Mouse (Mus musculus): Measurements from ENCODE around the gene Unkl. TPM values are rescaled to one million over a fixed set of nuclear protein-coding genes. Genes with fewer than 3 reads are reported as not detected.
"Not testable (repeated sequence)": the region's sequence is repeated elsewhere in the genome, so short reads cannot be mapped to it uniquely, and the experiment has no call there.

The Unkl gene
- total RNA-seq, 2 experiments from 2014 or later = 31.8 to 32.3 TPM

GRCm38 (mm10) chr17:25215431-25215830, 27.2 kb downstream of the Unkl start:
- intact Hi-C loops (cut with DNase I) = no loop called here

GRCm38 (mm10) chr17:25218967-25219366, 30.8 kb downstream of the Unkl start:
- DNase-seq (ENCODE audit: extremely low spot score in 1 of 2, low spot score in 2 of 2) = no peak
- intact Hi-C loops (cut with DNase I) = no loop called here

More at GRCm38 (mm10) chr17:25215431-25215830, 27.2 kb downstream of the Unkl start:
- no peak for DNase-seq (ENCODE audit: extremely low spot score in 1 of 2, low spot score in 2 of 2)

DNA sequence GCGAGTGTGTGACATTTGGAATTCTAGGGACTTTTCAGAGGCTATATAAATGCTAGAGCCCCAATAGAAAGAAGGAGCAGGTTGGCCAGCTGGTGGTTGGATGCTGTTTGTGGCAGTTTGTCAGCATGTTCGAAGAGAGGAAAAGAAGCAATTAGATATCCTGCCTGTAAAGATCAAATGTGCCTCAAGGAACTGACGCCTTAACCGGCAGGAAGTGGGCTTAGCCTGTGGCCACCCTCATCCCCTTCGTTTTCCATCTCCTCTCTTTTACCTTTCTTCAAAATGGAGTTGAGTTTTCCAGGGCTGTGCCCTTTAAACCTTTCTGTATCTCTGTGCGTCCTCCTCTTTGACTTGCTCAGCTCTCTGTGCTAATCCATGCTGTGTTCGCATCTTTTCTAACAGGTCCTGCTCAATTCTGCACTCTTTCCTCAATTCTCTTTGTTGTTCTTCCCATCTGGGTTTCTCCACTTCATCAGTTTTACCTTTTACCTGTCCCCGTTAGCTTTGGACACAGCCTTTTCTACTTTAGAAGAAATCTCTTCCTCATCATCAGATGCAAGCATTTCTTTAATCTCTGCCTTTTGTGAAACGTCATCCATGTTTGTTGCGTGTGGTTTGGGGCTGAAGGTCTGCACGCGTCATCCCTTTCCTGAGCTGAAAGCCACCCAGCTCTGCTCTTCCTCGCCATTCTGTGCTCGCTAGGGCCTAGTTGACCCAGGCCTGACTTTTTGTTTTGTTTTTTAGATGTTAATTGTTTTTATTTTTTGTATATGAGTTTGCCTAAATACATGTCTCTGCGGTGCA, 31.5 kb downstream of the Unkl start:
- no peak for DNase-seq (ENCODE audit: extremely low spot score in 1 of 2, low spot score in 2 of 2)
- intact Hi-C loops (cut with DNase I) = no loop called here

GRCm38 (mm10) chr17:25220746-25221145, 32.5 kb downstream of the Unkl start:
- DNase-seq (ENCODE audit: extremely low spot score in 1 of 2, low spot score in 2 of 2) = no peak
- intact Hi-C loops (cut with DNase I) = no loop called here

GRCm38 (mm10) chr17:25221821-25222503, 33.8 kb downstream of the Unkl start:
- intact Hi-C loops (cut with DNase I) = no loop called here
- peak; percentile 43 to 81 for DNase-seq (ENCODE audit: extremely low spot score in 1 of 2, low spot score in 2 of 2)

DNA sequence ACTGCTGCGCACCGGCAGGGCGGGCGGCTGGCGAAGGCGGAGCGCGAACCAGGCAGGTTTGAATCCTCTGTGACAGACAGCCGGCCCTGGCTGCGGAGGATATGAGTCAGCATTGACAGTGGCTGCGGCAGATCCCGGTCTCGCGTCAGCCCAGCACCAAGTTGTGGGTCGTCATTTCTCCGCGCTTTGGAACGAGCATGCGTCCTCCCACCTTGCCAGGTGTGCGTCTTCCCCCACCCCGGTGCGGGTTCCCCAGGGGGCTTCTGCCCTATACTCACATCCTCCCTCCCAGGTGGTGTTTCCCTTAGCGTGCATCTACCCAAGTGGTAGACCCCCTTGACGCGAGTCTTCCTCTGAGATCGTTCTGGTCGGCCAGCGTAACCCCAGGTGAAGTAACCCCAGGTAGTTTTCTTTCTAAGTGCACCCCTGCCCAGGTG, 34.3 kb downstream of the Unkl start:
- DNase-seq (ENCODE audit: extremely low spot score in 1 of 2, low spot score in 2 of 2); intact Hi-C loops (cut with DNase I): not testable (repeated sequence)

- no peak for DNase-seq (ENCODE audit: extremely low spot score in 1 of 2, low spot score in 2 of 2)
- intact Hi-C loops (cut with DNase I) = no loop called here
Observed at GRCm38 (mm10) chr17:25222951-25223601, 34.9 kb downstream of the Unkl start.

DNA sequence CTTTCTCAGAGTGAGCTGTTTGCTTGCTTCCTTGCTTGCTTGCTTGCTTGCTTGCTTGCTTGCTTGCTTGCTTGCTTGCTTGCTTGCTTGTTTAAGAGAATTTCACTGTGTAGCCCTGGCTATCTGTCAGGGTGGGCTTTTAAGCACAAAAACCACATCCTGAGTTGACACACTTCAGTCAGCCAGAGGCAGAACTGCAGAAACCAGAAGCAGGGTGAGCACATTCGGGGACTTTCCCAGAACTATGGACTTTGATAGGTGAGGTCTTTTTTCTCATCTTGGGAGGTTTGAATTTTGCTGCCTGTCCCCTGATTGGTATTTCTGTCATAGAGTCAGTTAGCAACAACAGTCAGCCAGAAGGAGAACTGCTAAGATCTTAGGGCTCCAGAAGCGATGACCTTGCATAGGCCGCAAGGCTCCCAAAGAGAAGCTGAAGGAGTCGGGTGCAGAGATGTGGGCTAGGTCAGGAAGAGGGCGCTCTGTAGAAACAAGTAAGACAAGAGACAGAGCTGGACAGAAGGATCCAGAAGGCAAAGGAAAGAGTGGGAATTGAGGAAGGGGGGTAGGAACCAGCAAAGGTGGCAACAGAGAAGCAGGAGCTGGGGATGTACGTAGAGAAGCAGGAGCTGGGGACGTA, 36.5 kb downstream of the Unkl start:
- intact Hi-C loops (cut with DNase I) = no loop called here

DNA sequence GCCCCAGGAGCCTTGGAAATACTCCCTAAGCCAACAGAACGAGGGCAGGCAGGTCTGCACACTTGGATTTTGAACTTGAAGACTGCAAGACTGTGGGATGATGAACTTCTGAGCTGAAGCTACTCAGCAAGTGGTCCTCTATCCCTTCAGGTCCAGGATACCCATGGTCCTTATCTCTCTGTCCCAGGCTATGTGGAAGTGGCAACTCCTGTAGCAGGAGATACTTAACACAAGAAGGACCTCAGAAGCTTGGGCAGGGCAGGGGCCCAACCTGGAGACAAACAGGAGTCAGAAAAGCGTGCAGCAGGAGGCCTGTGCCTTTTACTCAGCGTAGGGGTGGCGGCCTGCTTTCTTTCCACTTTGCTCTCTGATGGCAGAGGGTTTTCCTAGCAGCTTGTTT, 37.5 kb downstream of the Unkl start:
- intact Hi-C loops (cut with DNase I) = no loop called here
- DNase-seq (ENCODE audit: extremely low spot score in 1 of 2, low spot score in 2 of 2) = no peak

More for the DNA sequence above, 36.5 kb downstream of the Unkl start:
- no peak for DNase-seq (ENCODE audit: extremely low spot score in 1 of 2, low spot score in 2 of 2)

GRCm38 (mm10) chr17:25227991-25228390, 39.8 kb downstream of the Unkl start:
- intact Hi-C loops (cut with DNase I) = no loop called here
- DNase-seq (ENCODE audit: extremely low spot score in 1 of 2, low spot score in 2 of 2) = no peak

DNA sequence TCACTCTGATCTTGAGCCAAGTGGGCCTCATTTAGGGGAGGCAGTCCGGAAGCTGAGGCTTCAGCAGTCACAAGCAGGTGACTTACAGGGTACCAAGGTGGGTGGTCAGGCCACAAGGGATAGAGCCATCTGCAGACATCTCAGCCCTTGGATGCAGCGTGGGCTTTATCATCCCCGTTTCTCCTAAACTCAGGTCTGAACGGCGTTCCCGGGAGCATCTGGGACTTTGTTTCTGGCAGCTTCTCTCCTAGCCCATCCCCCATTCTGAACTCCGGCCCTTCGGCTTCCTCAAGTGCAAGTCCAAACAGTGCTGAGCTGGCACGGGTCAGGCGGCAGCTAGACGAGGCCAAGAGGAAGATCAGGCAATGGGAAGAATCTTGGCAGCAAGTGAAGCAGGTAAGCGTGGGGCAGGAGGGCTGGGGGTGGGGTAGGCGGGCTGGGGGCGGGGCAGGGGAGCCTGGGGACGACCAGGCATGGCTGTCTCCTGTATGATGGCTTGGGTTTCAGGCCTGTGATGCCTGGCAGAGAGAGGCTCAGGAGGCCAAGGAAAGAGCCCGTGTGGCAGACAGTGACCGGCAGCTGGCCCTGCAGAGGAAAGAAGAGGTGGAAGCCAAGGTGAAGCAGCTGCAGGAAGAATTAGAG, 41.9 kb downstream of the Unkl start:
- intact Hi-C loops (cut with DNase I); DNase-seq (ENCODE audit: extremely low spot score in 1 of 2, low spot score in 2 of 2): not testable (repeated sequence)

GRCm38 (mm10) chr17:25230700-25231099, 42.5 kb downstream of the Unkl start:
- intact Hi-C loops (cut with DNase I) = no loop called here
- no peak for DNase-seq (ENCODE audit: extremely low spot score in 1 of 2, low spot score in 2 of 2)

DNA sequence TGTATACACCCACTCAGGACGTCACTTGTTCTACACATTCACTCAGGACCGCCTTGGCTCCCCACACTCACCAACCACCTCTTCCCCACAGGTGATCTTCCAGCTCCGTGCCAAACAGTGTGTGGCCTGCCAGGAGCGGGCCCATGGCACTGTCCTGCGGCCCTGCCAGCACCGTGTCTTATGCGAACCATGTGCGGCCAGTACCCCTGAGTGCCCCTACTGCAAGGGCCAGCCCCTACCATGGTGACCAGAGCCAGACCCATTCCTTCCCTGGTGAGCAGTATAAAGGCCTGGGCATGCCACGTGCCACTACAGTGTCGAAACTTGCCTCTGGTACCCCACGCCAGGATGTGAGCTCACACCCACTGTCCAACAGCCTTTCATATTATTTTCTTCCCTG, 43.4 kb downstream of the Unkl start:
- intact Hi-C loops (cut with DNase I); DNase-seq (ENCODE audit: extremely low spot score in 1 of 2, low spot score in 2 of 2): not testable (repeated sequence)

GRCm38 (mm10) chr17:25235635-25236034, 47.4 kb downstream of the Unkl start:
- intact Hi-C loops (cut with DNase I) = no loop called here
- no peak for DNase-seq (ENCODE audit: extremely low spot score in 1 of 2, low spot score in 2 of 2)

GRCm38 (mm10) chr17:25239695-25240636, 51.8 kb downstream of the Unkl start, which contains the start of the genes Gnptg and Tsr3:
Gene Gnptg (minus strand): TSS chr17:25240124.
Gene Tsr3 (plus strand): TSS chr17:25240170.
- DNase-seq (ENCODE audit: extremely low spot score in 1 of 2, low spot score in 2 of 2) = peak; percentile 69 to 92
- intact Hi-C loops (cut with DNase I) = no loop called here

DNA sequence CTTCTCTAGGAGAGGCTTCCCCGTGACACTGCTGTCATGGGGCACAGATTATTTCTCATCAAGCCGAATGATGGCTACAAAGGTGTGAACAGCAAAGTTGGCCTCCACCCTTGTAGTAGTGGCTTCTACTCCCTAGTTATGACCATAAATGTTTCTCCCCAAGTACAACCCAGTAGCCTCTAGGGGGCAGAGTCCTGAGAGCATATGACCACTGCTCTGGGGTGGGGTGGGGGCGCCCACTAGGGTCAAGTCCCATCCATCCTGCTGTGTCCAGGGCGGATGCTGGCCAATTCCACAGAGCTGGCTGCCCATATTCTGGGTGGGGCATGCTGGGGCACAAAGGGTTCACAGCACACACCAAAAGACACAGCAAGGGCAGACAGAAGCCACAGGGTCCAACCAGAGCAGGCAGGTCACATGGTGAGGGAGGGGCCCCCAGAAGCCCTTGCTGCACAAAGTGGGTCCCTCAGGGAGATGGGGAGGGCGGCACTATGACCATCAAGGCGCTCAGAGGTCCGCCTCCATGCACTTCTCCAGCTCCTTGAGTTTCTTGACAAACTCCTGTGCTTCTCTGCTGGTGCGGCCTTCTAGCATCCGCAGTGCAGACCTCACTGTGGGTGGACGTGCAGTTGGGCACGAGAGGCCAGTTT, 55.1 kb downstream of the Unkl start:
- intact Hi-C loops (cut with DNase I) = no loop called here
- no peak for DNase-seq (ENCODE audit: extremely low spot score in 1 of 2, low spot score in 2 of 2)

DNA sequence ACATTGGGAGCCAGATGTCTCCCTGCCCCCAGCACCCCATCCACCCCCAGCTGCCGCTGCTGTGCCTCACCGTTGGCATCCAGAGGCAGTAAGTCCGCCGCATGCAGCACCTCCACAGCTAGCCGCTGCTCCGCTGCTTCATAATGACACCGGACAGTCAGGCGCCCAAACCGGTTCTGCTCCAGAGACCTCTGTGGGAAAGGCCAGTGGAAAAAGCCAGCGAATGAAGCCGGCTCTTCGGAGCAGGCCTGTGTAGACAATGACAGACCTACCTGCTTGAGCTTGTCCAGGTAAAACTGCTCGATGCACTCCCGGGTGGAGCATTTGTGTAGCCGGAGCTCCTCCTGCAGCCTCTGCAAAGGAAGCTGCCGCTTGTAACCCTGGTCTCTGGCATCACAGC, 56.0 kb downstream of the Unkl start:
- DNase-seq (ENCODE audit: extremely low spot score in 1 of 2, low spot score in 2 of 2) = no peak
- intact Hi-C loops (cut with DNase I) = no loop called here

Data from left cerebral cortex, postnatal 10 days (tissue).